Mouse (Mus musculus): ENCODE results near the gene Tfe3. TPM values are rescaled to one million over a fixed set of nuclear protein-coding genes. Genes with fewer than 3 reads are reported as not detected.
A peak's percentile ranks its signal among the peaks of the same experiment; 100 is the strongest.
"Not testable (repeated sequence)": the region's sequence is repeated elsewhere in the genome, so short reads cannot be mapped to it uniquely, and the experiment has no call there.

Tfe3 gene
- total RNA-seq, 2 experiments from 2014 or later, result 7.1 to 14.6 TPM

DNA sequence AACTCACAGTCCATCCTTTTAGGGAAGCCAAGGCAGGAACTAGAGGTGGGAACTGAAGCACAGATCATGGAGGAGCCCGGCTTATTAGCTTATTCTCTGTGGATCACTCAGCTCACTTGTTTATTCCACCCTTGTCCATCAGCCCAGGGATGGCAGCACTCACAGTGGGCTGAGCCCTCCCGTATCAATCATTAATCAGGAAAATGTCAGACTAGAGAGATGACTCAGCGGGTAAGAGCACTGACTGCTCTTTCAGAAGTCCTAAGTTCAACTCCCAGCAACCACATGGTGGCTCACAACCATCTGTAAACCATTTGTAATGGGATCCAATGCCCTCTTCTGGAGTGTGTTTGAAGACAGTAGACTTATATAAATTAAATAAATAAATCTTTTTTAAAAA lies 35.0 kb downstream of the Tfe3 start:
- ATAC-seq (replicated peaks; ENCODE audit: poor library complexity), result no peak

DNA sequence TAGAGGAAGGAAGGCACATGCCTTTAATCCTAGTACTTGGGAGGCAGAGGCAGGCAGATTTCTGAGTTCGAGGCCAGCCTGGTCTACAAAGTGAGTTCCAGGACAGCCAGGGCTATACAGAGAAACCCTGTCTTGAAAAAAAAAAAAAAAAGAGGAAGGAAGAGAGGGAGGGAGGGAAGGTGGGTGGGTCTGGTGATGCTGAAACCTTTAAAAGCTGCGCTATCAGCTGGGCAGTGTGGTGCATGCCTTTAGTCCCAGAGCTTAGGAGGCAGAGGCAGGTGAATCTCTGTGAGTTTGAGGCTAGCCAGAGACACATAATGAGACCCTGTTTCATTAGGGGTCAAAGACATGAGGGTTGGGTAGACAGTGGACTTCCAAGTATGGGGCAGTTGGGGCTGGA lies 39.8 kb downstream of the Tfe3 start:
- not testable (repeated sequence) for ATAC-seq (replicated peaks; ENCODE audit: poor library complexity)

GRCm38 (mm10) chrX:7815016-7815415 lies 52.7 kb downstream of the Tfe3 start:
- peak; percentile 79 for ATAC-seq (replicated peaks; ENCODE audit: poor library complexity)

- peak; percentile 20 for ATAC-seq (replicated peaks; ENCODE audit: poor library complexity)
Observed at GRCm38 (mm10) chrX:7821865-7822779, 59.8 kb downstream of the Tfe3 start, which contains the start of gene Kcnd1. Gene Kcnd1, plus strand, starts transcription at chrX:7822289.

Other genes with a start within 250 kb of the Tfe3 start
- not detected in 2 replicates for gene Foxp3, start 188.9 kb upstream of the Tfe3 start, total RNA-seq (2015)
- 0.08 and 0.10 TPM in 2 replicates for gene Foxp3, start 188.9 kb upstream of the Tfe3 start, total RNA-seq (2017)
- 1.3 TPM in 1 of 2 replicates, not detected in the other for gene Ppp1r3f, start 188.3 kb upstream of the Tfe3 start, total RNA-seq (2015)
- gene Ppp1r3f, start 188.3 kb upstream of the Tfe3 start, total RNA-seq (2017), result 0.24 and 0.29 TPM in 2 replicates
- 18.8 and 20.5 TPM in 2 replicates for gene Ccdc22, start 157.0 kb upstream of the Tfe3 start, total RNA-seq (2015)
- 38.1 and 47.6 TPM in 2 replicates for gene Ccdc22, start 157.0 kb upstream of the Tfe3 start, total RNA-seq (2017)
- gene Cacna1f, start 155.5 kb upstream of the Tfe3 start, total RNA-seq (2015), result 0.24 and 0.47 TPM in 2 replicates
- 0.10 and 0.29 TPM in 2 replicates for gene Cacna1f, start 155.5 kb upstream of the Tfe3 start, total RNA-seq (2017)
- not detected in 2 replicates for gene Syp, start 124.1 kb upstream of the Tfe3 start, total RNA-seq (2015)
- 0.46 and 0.54 TPM in 2 replicates for gene Syp, start 124.1 kb upstream of the Tfe3 start, total RNA-seq (2017)
- gene Prickle3, start 105.3 kb upstream of the Tfe3 start, total RNA-seq (2015), result 3.9 and 4.8 TPM in 2 replicates
- 4.1 and 6.0 TPM in 2 replicates for gene Prickle3, start 105.3 kb upstream of the Tfe3 start, total RNA-seq (2017)
- 115 and 133 TPM in 2 replicates for gene Plp2, start 91.2 kb upstream of the Tfe3 start, total RNA-seq (2015)
- gene Plp2, start 91.2 kb upstream of the Tfe3 start, total RNA-seq (2017), result 26.4 and 37.1 TPM in 2 replicates
- gene Magix, start 81.3 kb upstream of the Tfe3 start, total RNA-seq (2015), result not detected in 2 replicates
- gene Magix, start 81.3 kb upstream of the Tfe3 start, total RNA-seq (2017), result not detected in 2 replicates
- 26.8 and 28.2 TPM in 2 replicates for gene Gpkow, start 65.4 kb upstream of the Tfe3 start, total RNA-seq (2015)
- gene Gpkow, start 65.4 kb upstream of the Tfe3 start, total RNA-seq (2017), result 19.2 and 24.4 TPM in 2 replicates
- gene Wdr45, start 48.2 kb upstream of the Tfe3 start, total RNA-seq (2015), result 27.3 and 39.9 TPM in 2 replicates
- gene Wdr45, start 48.2 kb upstream of the Tfe3 start, total RNA-seq (2017), result 18.4 and 21.7 TPM in 2 replicates
- gene Gm45208, start 40.3 kb upstream of the Tfe3 start, total RNA-seq (2015), result 0.59 TPM in 1 of 2 replicates, not detected in the other
- not detected in 2 replicates for gene Gm45208, start 40.3 kb upstream of the Tfe3 start, total RNA-seq (2017)
- 11.1 and 15.3 TPM in 2 replicates for gene Praf2, start 34.1 kb upstream of the Tfe3 start, total RNA-seq (2015)
- gene Praf2, start 34.1 kb upstream of the Tfe3 start, total RNA-seq (2017), result 3.4 and 4.9 TPM in 2 replicates
- 0.88 and 1.2 TPM in 2 replicates for gene Ccdc120, start 11.7 kb upstream of the Tfe3 start, total RNA-seq (2015)
- gene Ccdc120, start 11.7 kb upstream of the Tfe3 start, total RNA-seq (2017), result 0.33 and 1.1 TPM in 2 replicates
- gene Gripap1, start 27.2 kb downstream of the Tfe3 start, total RNA-seq (2015), result 34.4 and 34.9 TPM in 2 replicates
- 48.6 and 69.7 TPM in 2 replicates for gene Gripap1, start 27.2 kb downstream of the Tfe3 start, total RNA-seq (2017)
- gene Kcnd1, start 59.7 kb downstream of the Tfe3 start, total RNA-seq (2015), result 0.34 and 0.42 TPM in 2 replicates
- 0.21 and 0.68 TPM in 2 replicates for gene Kcnd1, start 59.7 kb downstream of the Tfe3 start, total RNA-seq (2017)
- gene Otud5, start 78.8 kb downstream of the Tfe3 start, total RNA-seq (2015), result 33.0 and 33.7 TPM in 2 replicates
- 48.6 and 58.7 TPM in 2 replicates for gene Otud5, start 78.8 kb downstream of the Tfe3 start, total RNA-seq (2017)
- 5.9 TPM in 2 replicates for gene Pim2, start 115.7 kb downstream of the Tfe3 start, total RNA-seq (2015)
- gene Pim2, start 115.7 kb downstream of the Tfe3 start, total RNA-seq (2017), result 1.2 and 1.5 TPM in 2 replicates
- 8.9 and 10.4 TPM in 2 replicates for gene Slc35a2, start 121.5 kb downstream of the Tfe3 start, total RNA-seq (2015)
- gene Slc35a2, start 121.5 kb downstream of the Tfe3 start, total RNA-seq (2017), result 12.2 and 25.1 TPM in 2 replicates
- gene Pqbp1, start 136.7 kb downstream of the Tfe3 start, total RNA-seq (2015), result 25.1 and 30.3 TPM in 2 replicates
- 136 and 167 TPM in 2 replicates for gene Pqbp1, start 136.7 kb downstream of the Tfe3 start, total RNA-seq (2017)
- 116 and 133 TPM in 2 replicates for gene Timm17b, start 136.8 kb downstream of the Tfe3 start, total RNA-seq (2015)
- 79.3 and 90.7 TPM in 2 replicates for gene Timm17b, start 136.8 kb downstream of the Tfe3 start, total RNA-seq (2017)
- gene Gm10491, start 145.3 kb downstream of the Tfe3 start, total RNA-seq (2015), result not detected in 2 replicates
- not detected in 2 replicates for gene Gm10491, start 145.3 kb downstream of the Tfe3 start, total RNA-seq (2017)
- gene Gm10490, start 147.0 kb downstream of the Tfe3 start, total RNA-seq (2015), result not detected in 2 replicates
- gene Gm10490, start 147.0 kb downstream of the Tfe3 start, total RNA-seq (2017), result not detected in 2 replicates
- not detected in 2 replicates for gene Pcsk1n, start 157.3 kb downstream of the Tfe3 start, total RNA-seq (2015)
- not detected in 2 replicates for gene Pcsk1n, start 157.3 kb downstream of the Tfe3 start, total RNA-seq (2017)
- gene Eras, start 166.0 kb downstream of the Tfe3 start, total RNA-seq (2015), result not detected in 2 replicates
- not detected in 2 replicates for gene Eras, start 166.0 kb downstream of the Tfe3 start, total RNA-seq (2017)
- gene Hdac6, start 185.3 kb downstream of the Tfe3 start, total RNA-seq (2015), result 9.2 and 10.4 TPM in 2 replicates
- 6.5 and 7.6 TPM in 2 replicates for gene Hdac6, start 185.3 kb downstream of the Tfe3 start, total RNA-seq (2017)
- 10.7 and 26.3 TPM in 2 replicates for gene Gata1, start 215.5 kb downstream of the Tfe3 start, total RNA-seq (2015)
- gene Gata1, start 215.5 kb downstream of the Tfe3 start, total RNA-seq (2017), result 8.7 and 20.8 TPM in 2 replicates